Mouse (Mus musculus) neural tube, postnatal 0 days (tissue): Measurements from ENCODE around the gene Gm20498. TPM values are rescaled to one million over a fixed set of nuclear protein-coding genes. Genes with fewer than 3 reads are reported as not detected.

Experiments used
- polyA plus RNA-seq: library from polyadenylated mRNA; unstranded; fragments of >200 nt; fragmentation: Nextera tagmentation; extraction: Ambion mirVana; gene quantifications from 2 replicates; pipeline ENCODE4 v1.2.1, GENCODE M21; 2015

Gm20498 gene
- polyA plus RNA-seq: 45.6 and 48.1 TPM in 2 replicates

DNA sequence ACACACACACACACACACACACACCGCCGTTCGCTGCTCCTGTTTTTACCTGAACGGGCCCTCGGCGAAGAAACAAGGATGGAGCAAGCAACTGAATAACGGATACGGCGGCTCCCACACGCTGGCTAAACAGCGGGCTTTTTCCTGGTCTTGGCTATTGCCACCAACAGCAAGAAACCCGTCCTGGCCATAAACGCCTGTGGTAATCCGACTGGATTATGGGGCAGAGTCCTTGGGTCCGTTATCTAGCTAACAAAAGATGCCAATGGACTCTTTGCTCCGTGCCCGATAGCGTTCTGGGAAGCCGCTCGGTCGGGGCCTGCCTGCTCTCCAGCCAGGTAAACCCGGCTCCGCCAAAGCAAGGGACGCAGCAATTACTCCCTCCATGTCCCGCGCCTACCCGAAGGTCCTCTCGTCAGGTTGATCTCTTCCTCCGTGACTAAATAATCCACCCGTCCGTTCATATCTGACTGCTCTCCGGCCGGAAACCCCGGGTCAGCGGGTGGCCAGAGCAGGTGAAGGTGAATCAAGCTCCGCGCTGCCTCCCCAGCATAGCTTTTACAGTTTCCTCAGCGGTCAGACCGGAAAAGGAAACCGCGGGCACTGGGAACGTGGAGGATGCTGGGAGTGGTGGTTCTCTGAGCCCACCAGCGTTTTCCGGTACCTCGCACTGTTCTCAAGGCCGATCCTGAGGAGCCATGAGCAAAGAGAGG lies at the start of gene Gm20498, which contains the start of gene Synj2bp:
Gene Gm20498 (minus strand): TSS at position 590 of the 713 bp plus-strand sequence.
Gene Synj2bp (minus strand): TSS at position 596 of the 713 bp plus-strand sequence.

GRCm38 (mm10) chr12:81568374-81568773 lies 35.7 kb upstream of the Gm20498 start, which contains the start of gene Adam21:
TSS of gene Adam21 (minus strand) at chr12:81568474.

DNA sequence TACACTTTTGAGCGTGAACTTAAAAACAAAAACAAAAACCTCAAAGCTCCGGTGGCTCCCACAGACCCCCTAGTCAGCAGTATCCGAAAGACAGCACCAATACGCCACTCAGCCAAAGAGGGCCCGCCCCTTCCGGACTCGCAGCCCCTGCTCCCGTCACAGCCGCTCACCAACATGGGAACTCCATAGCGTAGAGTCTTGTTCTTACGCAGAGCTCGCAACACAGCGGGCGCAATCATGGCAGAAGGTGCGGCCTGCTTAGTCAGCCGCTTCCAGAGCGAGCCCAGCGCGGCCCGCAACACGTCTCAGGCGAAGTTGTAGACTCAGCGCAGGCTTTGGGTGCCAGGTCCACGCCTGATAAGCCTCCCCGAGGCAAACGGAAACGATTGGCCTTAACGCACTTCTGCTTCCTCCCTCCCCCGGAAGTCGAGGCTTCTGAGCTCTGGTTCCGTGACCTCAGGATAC lies 47.9 kb downstream of the Gm20498 start, which contains the start of gene Cox16:
Gene Cox16 (minus strand): TSS at position 401 of the 465 bp plus-strand sequence.

GRCm38 (mm10) chr12:81421846-81422245 lies 110.9 kb downstream of the Gm20498 start, which contains the start of gene Adam4:
TSS of gene Adam4 (minus strand) at chr12:81421946.

DNA sequence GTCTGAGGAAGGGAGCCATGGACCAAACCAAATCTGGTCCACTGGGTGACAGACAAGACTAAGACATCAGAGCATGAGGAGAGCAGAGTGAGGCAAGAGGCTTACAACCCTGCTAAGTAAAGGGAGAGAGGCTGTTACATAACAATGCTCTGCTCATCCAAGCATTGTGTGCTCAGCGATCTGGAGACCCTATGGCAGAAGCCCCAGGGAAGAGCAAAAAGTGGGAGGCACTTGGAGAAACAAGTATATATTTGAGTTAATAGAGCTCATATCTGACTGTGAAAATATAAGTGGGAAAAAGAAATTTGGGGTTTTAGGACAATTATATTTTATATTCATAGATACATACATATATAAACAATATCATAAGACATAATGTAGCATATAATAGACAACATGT lies 153.3 kb downstream of the Gm20498 start, which contains the start of gene Gm4787:
Gene Gm4787 (minus strand): TSS at position 101 of the 400 bp plus-strand sequence.

GRCm38 (mm10) chr12:81332875-81333421 lies 199.8 kb downstream of the Gm20498 start, which contains the start of gene Slc8a3:
TSS of gene Slc8a3 (minus strand) at chr12:81333180.

Other genes starting within 250 kb of the Gm20498 start
- gene Slc8a3, start 199.7 kb downstream of the Gm20498 start, polyA plus RNA-seq: 13.5 and 15.5 TPM in 2 replicates
- gene Gm4787, start 153.4 kb downstream of the Gm20498 start, polyA plus RNA-seq: 0.14 and 0.15 TPM in 2 replicates
- gene Adam4, start 111.0 kb downstream of the Gm20498 start, polyA plus RNA-seq: 0.08 and 0.11 TPM in 2 replicates
- 120 and 146 TPM in 2 replicates for gene Cox16, start 47.8 kb downstream of the Gm20498 start, polyA plus RNA-seq
- gene Synj2bp, start within 50 bp of the Gm20498 start, polyA plus RNA-seq: 25.3 and 26.1 TPM in 2 replicates
- gene Adam21, start 35.6 kb upstream of the Gm20498 start, polyA plus RNA-seq: 0.40 and 0.57 TPM in 2 replicates
- gene Med6, start 62.1 kb upstream of the Gm20498 start, polyA plus RNA-seq: 34.2 and 34.9 TPM in 2 replicates
- gene Ttc9, start 98.3 kb upstream of the Gm20498 start, polyA plus RNA-seq: 24.2 and 25.3 TPM in 2 replicates
- gene Map3k9, start 248.3 kb upstream of the Gm20498 start, polyA plus RNA-seq: 11.3 and 11.5 TPM in 2 replicates